Mouse (Mus musculus) ES-Bruce4 (cell line): ENCODE measurements around the gene Wdr34.

Experiments
- CTCF ChIP-seq: IDR thresholded peaks from one replicate; pipeline ENCODE4 v1.8.1; 2011; ENCODE audit warnings: low read depth, low read length
- POLR2A ChIP-seq: IDR thresholded peaks from one replicate; pipeline ENCODE4 v1.8.1; 2011; ENCODE audit warnings: low read length; ENCODE audit not compliant: insufficient read depth

DNA sequence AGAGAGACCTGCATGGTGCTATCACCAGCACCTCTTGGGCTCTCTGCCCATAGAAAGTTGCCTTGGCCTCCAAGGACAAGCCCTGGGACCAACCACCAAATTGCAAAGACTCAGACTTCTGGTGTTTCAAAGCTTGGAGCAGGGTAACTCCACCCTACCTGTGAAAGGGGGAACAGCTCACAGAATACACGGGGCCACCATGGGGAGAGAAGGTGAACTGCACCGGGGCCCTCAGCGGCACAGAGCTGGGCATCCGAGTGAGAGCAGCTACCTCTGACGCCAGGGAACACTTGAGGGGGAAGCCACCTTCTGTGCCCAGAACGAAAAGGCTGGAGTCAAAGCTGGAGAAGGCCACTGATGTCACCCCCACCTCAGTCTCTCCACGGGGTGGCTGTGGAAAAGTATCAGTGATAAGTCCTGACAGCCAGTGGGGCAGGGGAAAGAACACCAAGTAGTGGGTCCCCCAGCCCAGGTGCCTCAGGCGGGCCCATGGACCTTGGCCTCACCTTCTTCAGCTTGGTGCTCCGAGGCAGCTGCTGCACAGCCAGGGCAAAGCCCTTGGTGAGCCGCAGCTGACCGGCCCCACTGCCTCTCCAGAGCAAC, 16.3 kb downstream of the Wdr34 start:
- TF ChIP-seq POLR2A = no peak
- TF ChIP-seq CTCF = peak; percentile 23
